Mouse (Mus musculus) small intestine, adult 2 months (tissue): ENCODE measurements around the gene Trpm7.

Experiments used
- CTCF ChIP-seq: fragments of 200-500 bp; IDR thresholded peaks from 2 replicates; pipeline ENCODE4 v1.5.1; 2012; ENCODE audit warnings: low read depth, mild to moderate bottlenecking, control low read depth, inconsistent platforms, low read length, moderate library complexity, mixed read lengths; ENCODE audit not compliant: insufficient replicate concordance, insufficient read length; ENCODE audit errors: extremely low read depth
- POLR2A ChIP-seq: fragments of 200-500 bp; IDR thresholded peaks from 2 replicates; pipeline ENCODE4 v1.6.1; 2012; ENCODE audit warnings: low read depth, mild to moderate bottlenecking, control low read depth, inconsistent platforms, low read length, moderate library complexity

GRCm38 (mm10) chr2:126768194-126768593 is 107.8 kb downstream of the Trpm7 start:
- no peak for TF ChIP-seq CTCF
- no peak for TF ChIP-seq POLR2A
